Mouse (Mus musculus): Measurements from ENCODE around the gene Plekhh3.

Gene Plekhh3

DNA sequence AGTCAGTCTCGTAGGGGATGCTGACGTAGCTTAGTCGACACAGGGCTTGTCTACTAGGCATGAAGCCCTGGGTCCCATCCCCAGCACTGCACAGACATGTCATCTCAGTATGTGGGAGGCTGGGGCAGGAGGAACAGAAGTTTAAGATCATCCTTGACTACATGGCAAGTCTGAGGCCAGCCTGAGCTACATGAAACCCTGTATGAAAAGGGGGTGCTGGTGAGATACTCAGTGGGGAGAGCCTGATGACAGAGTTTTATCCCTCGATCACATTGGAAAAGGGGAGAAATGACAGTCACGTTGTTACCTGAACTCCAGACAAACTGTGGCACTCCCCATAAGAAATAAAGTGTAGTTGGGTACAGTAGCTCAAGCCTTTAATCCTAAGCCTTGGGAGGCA lies 16.4 kb upstream of the Plekhh3 start:
- no peak for DNase-seq (ENCODE audit: low read depth in 2 of 2, low spot score in 2 of 2)

GRCm38 (mm10) chr11:101186526-101187247 lies 15.5 kb upstream of the Plekhh3 start:
- DNase-seq (ENCODE audit: low read depth in 2 of 2, low spot score in 2 of 2): no peak

- no peak for DNase-seq (ENCODE audit: low read depth in 2 of 2, low spot score in 2 of 2)
These were observed 14.3 kb upstream of the Plekhh3 start for GRCm38 (mm10) chr11:101185441-101185840.

DNA sequence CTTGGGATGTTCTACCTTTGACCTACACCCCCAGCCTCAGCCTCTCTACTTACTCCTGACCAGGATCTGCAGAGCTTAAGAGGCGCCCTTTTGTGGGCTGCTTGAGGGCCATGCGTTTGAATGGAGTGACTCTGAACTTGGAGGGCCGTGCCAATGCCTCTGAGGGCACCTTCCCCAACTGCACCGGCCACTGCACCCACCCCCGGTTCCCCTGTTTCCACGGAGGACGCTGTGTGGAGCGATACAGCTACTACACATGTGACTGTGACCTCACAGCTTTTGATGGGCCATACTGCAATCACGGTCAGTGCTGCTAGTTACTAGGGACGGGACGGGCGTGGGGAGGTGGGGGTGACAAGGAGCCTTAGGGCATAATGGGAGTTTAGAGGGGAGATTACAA lies 13.8 kb upstream of the Plekhh3 start:
- no peak for DNase-seq (ENCODE audit: low read depth in 2 of 2, low spot score in 2 of 2)

GRCm38 (mm10) chr11:101182771-101183517 lies 11.8 kb upstream of the Plekhh3 start:
- DNase-seq (ENCODE audit: low read depth in 2 of 2, low spot score in 2 of 2): no peak

DNA sequence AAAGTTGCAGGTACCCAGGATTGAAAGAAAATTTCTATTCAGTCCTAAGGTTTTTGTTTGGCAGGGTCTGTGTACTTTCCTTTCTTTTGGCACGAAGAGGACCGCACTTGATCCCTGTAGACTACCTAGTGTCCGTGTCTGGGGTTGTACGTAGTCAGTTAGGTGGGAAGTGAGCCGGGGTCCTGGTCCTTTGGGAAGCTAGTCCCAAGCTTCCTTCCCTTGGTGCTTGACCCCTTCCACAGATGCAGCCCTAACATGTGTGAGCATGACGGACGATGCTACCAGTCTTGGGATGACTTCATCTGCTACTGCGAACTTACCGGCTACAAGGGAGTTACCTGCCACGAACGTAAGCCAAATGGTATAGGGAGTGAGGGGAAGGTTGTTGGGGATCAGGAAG lies 10.8 kb upstream of the Plekhh3 start:
- DNase-seq (ENCODE audit: low read depth in 2 of 2, low spot score in 2 of 2): no peak

GRCm38 (mm10) chr11:101180846-101181740 lies 9.9 kb upstream of the Plekhh3 start:
- no peak for DNase-seq (ENCODE audit: low read depth in 2 of 2, low spot score in 2 of 2)

DNA sequence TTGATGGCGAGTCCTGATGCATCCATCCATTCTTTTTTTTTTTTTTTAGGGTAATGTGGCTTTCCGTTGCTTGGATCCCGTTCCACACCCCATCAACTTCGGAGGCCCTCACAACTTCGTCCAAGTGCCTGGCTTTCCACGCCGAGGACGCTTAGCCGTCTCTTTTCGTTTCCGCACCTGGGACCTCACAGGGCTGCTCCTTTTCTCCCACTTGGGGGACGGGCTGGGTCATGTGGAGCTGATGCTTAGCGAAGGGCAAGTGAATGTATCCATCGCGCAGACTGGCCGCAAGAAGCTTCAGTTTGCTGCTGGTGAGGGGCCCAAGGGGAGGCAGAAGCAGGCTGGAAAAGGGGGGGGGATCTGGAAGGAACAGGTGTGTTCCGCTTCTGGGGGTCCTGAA lies 9.1 kb upstream of the Plekhh3 start:
- DNase-seq (ENCODE audit: low read depth in 2 of 2, low spot score in 2 of 2): no peak

DNA sequence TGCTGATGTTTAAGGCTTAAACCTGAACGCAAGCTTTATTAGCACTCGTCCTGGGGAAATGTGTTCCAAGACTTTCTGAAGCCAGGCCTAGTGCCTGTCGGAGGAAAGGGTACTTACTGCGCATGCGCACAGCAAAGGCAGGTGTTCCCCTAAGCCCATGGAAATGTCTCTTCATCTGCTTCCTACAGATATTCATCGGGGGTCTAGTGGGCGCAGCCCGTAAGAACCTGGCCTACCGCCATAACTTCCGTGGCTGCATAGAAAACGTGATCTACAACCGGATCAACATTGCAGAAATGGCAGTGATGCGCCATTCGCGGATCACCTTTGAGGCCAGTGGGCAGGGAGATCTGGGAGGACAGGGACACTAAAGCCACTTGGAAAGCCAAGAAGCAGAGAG lies 8.2 kb upstream of the Plekhh3 start:
- DNase-seq (ENCODE audit: low read depth in 2 of 2, low spot score in 2 of 2): no peak

- DNase-seq (ENCODE audit: low read depth in 2 of 2, low spot score in 2 of 2): no peak
These were observed 7.2 kb upstream of the Plekhh3 start for GRCm38 (mm10) chr11:101178061-101179058.

GRCm38 (mm10) chr11:101176933-101177773 lies 6.0 kb upstream of the Plekhh3 start:
- peak; percentile 58 to 79 for DNase-seq (ENCODE audit: low read depth in 2 of 2, low spot score in 2 of 2)

DNA sequence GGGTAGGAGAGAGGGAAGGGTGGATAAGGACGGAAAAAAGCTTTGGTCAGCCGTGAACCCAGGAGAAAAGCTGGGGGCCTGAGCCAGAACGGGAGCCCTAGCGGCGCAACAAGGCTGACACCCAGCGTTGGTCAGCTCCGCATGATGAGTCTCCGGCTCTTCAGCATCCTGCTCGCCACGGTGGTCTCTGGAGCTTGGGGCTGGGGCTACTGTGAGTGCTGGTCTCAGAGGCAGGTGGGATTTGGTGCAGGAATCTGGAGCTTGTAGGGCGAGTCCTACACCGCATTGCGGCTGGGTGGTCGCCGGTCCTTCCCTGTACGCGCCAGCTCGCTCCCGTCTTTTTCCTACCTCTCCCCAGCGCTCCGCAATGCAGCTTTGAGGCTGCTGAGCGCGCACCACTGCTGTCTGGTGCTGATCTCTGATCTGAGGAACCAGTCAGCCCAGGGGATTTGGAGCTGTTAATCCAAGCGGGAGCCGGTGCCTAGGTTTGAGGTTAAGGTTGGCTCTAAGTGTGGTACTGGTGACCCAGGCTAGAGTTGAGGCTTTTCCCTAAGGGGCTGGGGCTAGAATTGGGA lies 5.1 kb upstream of the Plekhh3 start:
- DNase-seq (ENCODE audit: low read depth in 2 of 2, low spot score in 2 of 2): no peak

DNA sequence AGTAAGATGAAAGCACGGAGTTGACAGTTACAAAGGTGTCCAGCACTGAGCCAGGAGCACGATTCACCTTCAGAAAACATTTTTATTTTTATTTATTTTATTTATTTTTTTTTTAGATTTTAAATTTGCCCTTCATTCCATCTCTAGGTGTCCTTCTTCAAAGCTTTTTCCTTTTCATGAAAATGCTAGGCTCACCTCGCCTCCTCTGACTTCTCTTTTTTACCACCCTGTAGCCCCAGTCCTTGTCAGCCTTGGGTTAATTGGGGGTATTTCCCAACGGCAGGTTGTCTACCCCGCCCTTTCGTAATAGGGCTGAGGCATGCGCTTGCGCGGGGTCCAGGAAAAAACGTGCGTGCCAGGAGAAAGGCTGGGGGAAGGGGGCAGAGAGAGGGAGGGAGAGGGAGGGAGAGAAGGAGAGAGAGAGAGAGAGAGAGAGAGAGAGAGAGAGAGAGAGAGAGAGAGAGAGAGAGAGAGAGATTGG lies 4.5 kb upstream of the Plekhh3 start:
- DNase-seq (ENCODE audit: low read depth in 2 of 2, low spot score in 2 of 2): no peak

GRCm38 (mm10) chr11:101174851-101175628 lies 3.9 kb upstream of the Plekhh3 start, which contains the start of gene Ccr10:
Gene Ccr10, minus strand, starts transcription at chr11:101175443.
- no peak for DNase-seq (ENCODE audit: low read depth in 2 of 2, low spot score in 2 of 2)

GRCm38 (mm10) chr11:101174389-101174745 lies 3.2 kb upstream of the Plekhh3 start:
- DNase-seq (ENCODE audit: low read depth in 2 of 2, low spot score in 2 of 2): no peak

DNA sequence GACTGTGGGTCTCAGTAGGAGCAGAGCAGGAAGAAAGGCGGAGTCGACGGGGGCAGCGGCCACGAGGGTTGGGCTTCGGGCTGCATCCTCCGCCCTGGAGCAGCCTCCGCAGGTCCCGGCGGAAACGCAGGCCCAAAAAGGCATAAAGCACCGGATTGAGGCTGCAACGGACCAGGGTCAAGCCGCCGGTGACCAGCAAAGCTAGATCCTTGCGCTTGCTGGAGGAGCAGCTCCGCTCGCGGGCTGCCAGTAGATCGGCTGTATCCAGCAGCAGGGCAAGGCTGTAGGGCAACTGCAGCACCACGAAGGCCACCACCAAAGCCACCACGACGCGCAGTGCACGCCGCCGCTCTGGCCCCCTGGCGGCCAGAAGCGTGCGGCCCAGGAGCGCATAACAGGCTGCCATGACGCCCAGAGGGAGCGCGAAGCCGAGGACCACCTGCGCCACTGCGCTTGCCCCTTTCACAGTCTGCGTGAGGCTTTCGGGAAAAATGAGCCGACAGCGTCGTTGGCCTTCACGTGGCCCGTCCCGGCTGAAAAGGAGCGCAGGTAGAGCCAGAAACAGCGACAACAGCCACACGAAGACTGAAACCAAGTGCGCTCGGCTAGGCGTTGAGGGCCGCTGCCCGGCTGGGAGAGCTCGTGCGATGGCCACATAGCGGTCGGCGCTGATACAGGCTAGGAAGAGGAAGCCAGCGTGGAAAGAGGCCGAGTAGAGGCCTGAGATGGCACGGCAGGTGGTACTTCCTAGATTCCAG lies 2.7 kb upstream of the Plekhh3 start:
- DNase-seq (ENCODE audit: low read depth in 2 of 2, low spot score in 2 of 2): peak; percentile 67 to 71

DNA sequence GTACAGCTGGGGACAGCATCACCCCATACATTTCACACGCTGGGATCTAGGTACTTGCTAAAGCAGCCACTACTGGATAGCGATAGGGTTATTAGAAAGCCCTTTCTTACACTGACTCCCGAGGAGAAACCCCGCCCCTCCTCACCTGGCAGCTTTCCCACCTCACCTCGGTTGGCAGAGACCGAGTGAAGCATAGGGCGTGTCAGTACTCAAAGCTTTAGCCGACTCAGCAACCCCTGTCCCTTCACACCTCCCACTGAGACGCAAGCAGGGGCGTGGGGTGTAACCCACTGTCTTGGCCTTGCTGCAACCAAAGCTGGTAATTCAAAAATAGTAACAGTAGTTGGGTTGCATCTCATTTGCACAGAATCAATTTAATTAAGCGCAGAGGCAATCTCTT lies 2.0 kb upstream of the Plekhh3 start:
- no peak for DNase-seq (ENCODE audit: low read depth in 2 of 2, low spot score in 2 of 2)

DNA sequence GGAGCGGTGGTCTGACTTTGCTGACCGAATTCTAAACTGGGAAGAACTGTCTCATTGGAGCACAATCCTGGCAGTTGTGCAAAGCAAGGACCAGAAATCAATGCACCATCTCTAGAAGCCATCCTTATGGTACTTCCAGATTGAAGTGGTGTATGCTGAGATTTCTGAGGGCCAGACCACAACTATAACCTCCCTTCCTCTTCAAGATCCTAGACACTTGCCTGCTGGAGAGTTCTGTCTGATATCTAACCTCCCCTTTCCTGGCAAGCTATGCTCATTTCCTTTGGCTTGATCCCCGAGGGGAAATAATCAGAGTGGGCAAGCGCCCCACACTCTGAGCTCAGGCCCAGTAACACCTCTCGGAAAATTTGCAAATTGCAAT lies 1.3 kb upstream of the Plekhh3 start:
- DNase-seq (ENCODE audit: low read depth in 2 of 2, low spot score in 2 of 2): no peak
